Mouse (Mus musculus): ENCODE results near the gene Prrt1. TPM values are rescaled to one million over a fixed set of nuclear protein-coding genes. Genes with fewer than 3 reads are reported as not detected.

Prrt1 gene
- total and polyA plus RNA-seq, 2 experiments from 2014 or later = 11.4 to 15.1 TPM

GRCm38 (mm10) chr17:34599891-34600290 is 29.4 kb upstream of the Prrt1 start:
- H3K9ac ChIP-seq = no peak overlapping the region
- H3K36me3 ChIP-seq (ENCODE audit: insufficient read depth) = peaks cover 24% of the 10 kb centered on the region
- DNase-seq = no peak
- no peak overlapping the region for H3K4me3 ChIP-seq (ENCODE audit: low read depth, low read length)
- no peaks in the 10 kb centered on the region for H3K9me3 ChIP-seq (ENCODE audit: low read length)
- H3K4me1 ChIP-seq (ENCODE audit: insufficient read depth) = peaks cover 8% of the 10 kb centered on the region
- no peak overlapping the region for H3K4me2 ChIP-seq (ENCODE audit: low read depth)
- ATAC-seq = no peak
- H3K27ac ChIP-seq (ENCODE audit: low read depth, low read length) = no peak overlapping the region
- no peaks in the 10 kb centered on the region for H3K27me3 ChIP-seq (ENCODE audit: insufficient read depth, low read length)
- no peak for TF ChIP-seq CTCF (IDR thresholded peaks at IDR 0.05; ENCODE audit: low read depth)
- WGBS = 78% methylated on average over 9 of the region's 9 CpGs

- no peak overlapping the region for H3K9ac ChIP-seq
These were observed 27.5 kb upstream of the Prrt1 start for GRCm38 (mm10) chr17:34601796-34602195.

GRCm38 (mm10) chr17:34603375-34604060 is 25.8 kb upstream of the Prrt1 start, which contains the start of gene Rnf5:
Rnf5 (minus strand) TSS chr17:34603690.
- peak within 1 kb of the TSS; percentile 81 for H3K9ac ChIP-seq
- peak; percentile 94 for ATAC-seq

More at GRCm38 (mm10) chr17:34601796-34602195, 27.5 kb upstream of the Prrt1 start:
- ATAC-seq = no peak
- H3K36me3 ChIP-seq (ENCODE audit: insufficient read depth) = peaks cover 11% of the 10 kb centered on the region
- no peaks in the 10 kb centered on the region for H3K9me3 ChIP-seq (ENCODE audit: low read length)
- H3K27me3 ChIP-seq (ENCODE audit: insufficient read depth, low read length) = no peaks in the 10 kb centered on the region
- no peak for TF ChIP-seq CTCF (IDR thresholded peaks at IDR 0.05; ENCODE audit: low read depth)
- no peak overlapping the region for H3K4me3 ChIP-seq (ENCODE audit: low read depth, low read length)
- 87% methylated on average over 12 of the region's 12 CpGs for WGBS
- H3K4me2 ChIP-seq (ENCODE audit: low read depth) = peak overlapping the region; percentile 86; the same call in 1 of the 2 replicates
- H3K4me1 ChIP-seq (ENCODE audit: insufficient read depth) = peaks cover 16% of the 10 kb centered on the region
- no peak for DNase-seq
- H3K27ac ChIP-seq (ENCODE audit: low read depth, low read length) = no peak overlapping the region

DNA sequence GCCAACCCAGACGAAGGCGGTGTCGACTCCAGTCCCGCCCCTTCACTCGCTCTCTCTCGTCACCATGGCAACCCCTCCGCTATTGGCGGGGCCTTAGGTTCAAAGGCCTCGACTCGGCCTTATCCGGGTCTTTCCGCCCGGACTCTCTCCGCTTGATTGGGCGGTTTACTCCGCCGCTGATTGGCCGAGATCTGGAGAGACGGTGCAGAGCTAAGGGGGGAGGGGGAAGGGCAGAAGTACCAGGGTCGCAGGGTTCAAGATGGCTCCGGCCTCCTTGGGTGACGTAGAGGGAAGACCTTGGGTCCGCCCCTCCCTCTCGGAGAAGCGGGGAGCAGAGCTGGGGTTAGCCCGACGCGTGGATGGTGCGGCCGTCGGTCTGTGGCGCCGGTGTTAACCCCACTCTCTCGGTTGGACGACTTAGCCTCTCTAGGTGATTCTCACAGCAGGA is 25.2 kb upstream of the Prrt1 start, which contains the start of gene Agpat1:
Gene Agpat1 (plus strand): TSS at position 202 of the 448 bp plus-strand sequence.
- Histone ChIP-seq H3K4me2 (ENCODE audit: low read depth) (peak within 1 kb of the TSS; percentile 97), H3K9ac (peak within 1 kb of the TSS; percentile 91), H3K4me3 (ENCODE audit: low read depth, low read length) (peak within 1 kb of the TSS; percentile 85), H3K4me1 (ENCODE audit: insufficient read depth) (peaks cover 18% of the 10 kb centered on the region), H3K27ac (ENCODE audit: low read depth, low read length) (peak within 1 kb of the TSS; percentile 89), H3K9me3 (ENCODE audit: low read length) (no peaks in the 10 kb centered on the region), H3K36me3 (ENCODE audit: insufficient read depth) (peaks cover 11% of the 10 kb centered on the region), H3K27me3 (ENCODE audit: insufficient read depth, low read length) (no peaks in the 10 kb centered on the region)
- DNase-seq (peak; percentile 99), ATAC-seq (peak; percentile 86)
- TF ChIP-seq CTCF (IDR thresholded peaks at IDR 0.05; ENCODE audit: low read depth) = no peak
- WGBS = under 1% methylated on average over 35 of the region's 35 CpGs

More at GRCm38 (mm10) chr17:34603375-34604060, 25.8 kb upstream of the Prrt1 start, which contains the start of gene Rnf5:
- peak within 1 kb of the TSS; percentile 89 for H3K27ac ChIP-seq (ENCODE audit: low read depth, low read length)
- H3K4me3 ChIP-seq (ENCODE audit: low read depth, low read length) = peak within 1 kb of the TSS; percentile 85
- DNase-seq = peak; percentile 100
- no peaks in the 10 kb centered on the region for H3K27me3 ChIP-seq (ENCODE audit: insufficient read depth, low read length)
- peaks cover 11% of the 10 kb centered on the region for H3K36me3 ChIP-seq (ENCODE audit: insufficient read depth)
- under 1% methylated on average over 30 of the region's 30 CpGs for WGBS
- TF ChIP-seq CTCF (IDR thresholded peaks at IDR 0.05; ENCODE audit: low read depth) = no peak
- peak within 1 kb of the TSS; percentile 97 for H3K4me2 ChIP-seq (ENCODE audit: low read depth)
- no peaks in the 10 kb centered on the region for H3K9me3 ChIP-seq (ENCODE audit: low read length)
- peaks cover 18% of the 10 kb centered on the region for H3K4me1 ChIP-seq (ENCODE audit: insufficient read depth)

- Histone ChIP-seq H3K9me3 (ENCODE audit: low read length) (no peaks in the 10 kb centered on the region), H3K27me3 (ENCODE audit: insufficient read depth, low read length) (no peaks in the 10 kb centered on the region), H3K4me2 (ENCODE audit: low read depth) (peak overlapping the region; percentile 97), H3K4me1 (ENCODE audit: insufficient read depth) (peaks cover 18% of the 10 kb centered on the region), H3K4me3 (ENCODE audit: low read depth, low read length) (peak overlapping the region; percentile 85), H3K9ac (peak overlapping the region; percentile 91), H3K36me3 (ENCODE audit: insufficient read depth) (peaks cover 11% of the 10 kb centered on the region), H3K27ac (ENCODE audit: low read depth, low read length) (peak overlapping the region; percentile 89)
- TF ChIP-seq CTCF (IDR thresholded peaks at IDR 0.05; ENCODE audit: low read depth) = no peak
- ATAC-seq (no peak), DNase-seq (peak; percentile 32)
- WGBS = 16% methylated on average over 24 of the region's 24 CpGs
These were observed 24.7 kb upstream of the Prrt1 start for GRCm38 (mm10) chr17:34604511-34605237.

GRCm38 (mm10) chr17:34605609-34606008 is 23.7 kb upstream of the Prrt1 start:
- Histone ChIP-seq H3K4me1 (ENCODE audit: insufficient read depth) (peaks cover 18% of the 10 kb centered on the region), H3K4me3 (ENCODE audit: low read depth, low read length) (peak overlapping the region; percentile 85), H3K4me2 (ENCODE audit: low read depth) (peak overlapping the region; percentile 97), H3K36me3 (ENCODE audit: insufficient read depth) (peaks cover 9% of the 10 kb centered on the region; the same call in 1 of the 2 replicates), H3K27me3 (ENCODE audit: insufficient read depth, low read length) (no peaks in the 10 kb centered on the region), H3K9me3 (ENCODE audit: low read length) (no peaks in the 10 kb centered on the region), H3K9ac (peak overlapping the region; percentile 91), H3K27ac (ENCODE audit: low read depth, low read length) (peak overlapping the region; percentile 89)
- DNase-seq (peak; percentile 96), ATAC-seq (peak; percentile 46)
- TF ChIP-seq CTCF (IDR thresholded peaks at IDR 0.05; ENCODE audit: low read depth) = no peak
- 2% methylated on average over 29 of the region's 30 CpGs for WGBS

All from forebrain, postnatal 0 days (tissue).